Mouse (Mus musculus) limb, embryonic 14.5 days (tissue): ENCODE results near the gene Emc4. TPM values are rescaled to one million over a fixed set of nuclear protein-coding genes. Genes with fewer than 3 reads are reported as not detected.

Experiments
- ATAC-seq: fragments of 200-750 bp; cut with Nextera tagmentation; 2 replicates; pipeline ENCODE4 v1.8.0; 2017; ENCODE audit warnings: low read depth, moderate number of reproducible peaks, moderate TSS enrichment; ENCODE audit not compliant: low FRiP score
- DNase-seq: peaks from one replicate; pipeline ENCODE4 v3.0.0-alpha.2; 2015; ENCODE audit warnings: low spot score
- H3K27ac ChIP-seq: fragments of 300-500 bp; sonication (generic); replicated peaks from 2 replicates; pipeline ENCODE4 v1.5.1; 2014; ENCODE audit warnings: low read depth, mild to moderate bottlenecking, low read length, moderate library complexity, mixed read lengths
- H3K27me3 ChIP-seq: fragments of 300-500 bp; sonication (generic); 2 replicates; pipeline ENCODE4 v1.6.1; 2014; ENCODE audit warnings: low read length, mixed read lengths; ENCODE audit not compliant: control insufficient read depth, insufficient read depth
- H3K36me3 ChIP-seq: fragments of 300-500 bp; sonication (generic); 2 replicates; pipeline ENCODE4 v1.6.1; 2014; ENCODE audit warnings: mild to moderate bottlenecking, low read length, moderate library complexity, mixed read lengths; ENCODE audit not compliant: control insufficient read depth, insufficient read depth
- H3K4me1 ChIP-seq: fragments of 300-500 bp; sonication (generic); 2 replicates; pipeline ENCODE4 v1.6.1; 2014; ENCODE audit warnings: antibody characterized with exemption, low read length, mixed read lengths; ENCODE audit not compliant: control insufficient read depth, insufficient read depth
- H3K4me2 ChIP-seq: fragments of 300-500 bp; sonication (generic); replicated peaks from 2 replicates; pipeline ENCODE4 v1.6.1; 2014; ENCODE audit warnings: low read depth, mild to moderate bottlenecking, low read length, moderate library complexity; ENCODE audit not compliant: severe bottlenecking
- H3K4me3 ChIP-seq: fragments of 300-500 bp; sonication (generic); replicated peaks from 2 replicates; pipeline ENCODE4 v1.5.1; 2014; ENCODE audit warnings: low read length
- H3K9ac ChIP-seq: fragments of 300-500 bp; sonication (generic); 2 replicates; pipeline ENCODE4 v1.6.1; 2014; ENCODE audit warnings: mild to moderate bottlenecking, low read depth, low read length, moderate library complexity; ENCODE audit not compliant: severe bottlenecking
- H3K9me3 ChIP-seq: fragments of 300-500 bp; sonication (generic); 2 replicates; pipeline ENCODE4 v1.6.1; 2016; ENCODE audit warnings: low read length; ENCODE audit not compliant: control insufficient read depth
- POLR2A ChIP-seq: fragments of 200-500 bp; IDR thresholded peaks from 2 replicates; pipeline ENCODE4 v1.8.0; 2012; ENCODE audit warnings: inconsistent platforms, mild to moderate bottlenecking, moderate library complexity, borderline replicate concordance; ENCODE audit not compliant: insufficient read depth, insufficient read length; ENCODE audit errors: extremely low read depth
- WGBS: fragments of 180-500 bp; shearing (Covaris S2); extraction: QIAGEN DNeasy Blood & Tissue Kit; methylation state at CpG from one replicate; pipeline ENCODE4 v1.1.7; 2014; 5-methylcytosine and 5-hydroxymethylcytosine counted together
- polyA plus RNA-seq, 2 experiments: library from polyadenylated mRNA; depleted of rRNA in 1 of 2; stranded (reverse) in 1 of 2; unstranded in 1 of 2; fragments of >200 nt; fragmentation: Nextera tagmentation in 1 of 2; extraction: Ambion mirVana in 1 of 2; gene quantifications; 2 replicates each; pipeline versions ENCODE4 v1.2.1 to v1.2.3; 2012 to 2014

The Emc4 gene
- polyA plus RNA-seq, 2 experiments, result 83.0 to 108 TPM

- Histone ChIP-seq H3K4me3 (no peak overlapping the region), H3K9me3 (no peaks in the 10 kb centered on the region), H3K27ac (no peak overlapping the region), H3K4me1 (no peaks in the 10 kb centered on the region), H3K9ac (no peak overlapping the region), H3K4me2 (no peak overlapping the region), H3K27me3 (no peaks in the 10 kb centered on the region), H3K36me3 (no peaks in the 10 kb centered on the region)
- ATAC-seq (no peak), DNase-seq (no peak)
- no peak for TF ChIP-seq POLR2A
- 81% methylated on average over 2 of the region's 2 CpGs for WGBS
These were observed 49.6 kb downstream of the Emc4 start for GRCm38 (mm10) chr2:112318227-112318626.

GRCm38 (mm10) chr2:112315638-112316037 is 52.2 kb downstream of the Emc4 start:
- H3K9me3 ChIP-seq, result no peaks in the 10 kb centered on the region
- no peak overlapping the region for H3K9ac ChIP-seq
- no peaks in the 10 kb centered on the region for H3K27me3 ChIP-seq
- ATAC-seq (peak; percentile 65; the same call in 1 of the 2 replicates), DNase-seq (peak; percentile 12)
- H3K4me2 ChIP-seq, result no peak overlapping the region
- 78% methylated on average over 7 of the region's 7 CpGs for WGBS
- no peak overlapping the region for H3K4me3 ChIP-seq
- H3K4me1 ChIP-seq, result no peaks in the 10 kb centered on the region
- TF ChIP-seq POLR2A, result no peak
- no peaks in the 10 kb centered on the region for H3K36me3 ChIP-seq
- H3K27ac ChIP-seq, result no peak overlapping the region

Other genes starting within 250 kb of the Emc4 start
- 0.05 TPM in 1 of 2 replicates, not detected in the other for gene Olfr1316, start 233.1 kb downstream of the Emc4 start, polyA plus RNA-seq (2012; rRNA removed)
- not detected in 2 replicates for gene Olfr1316, start 233.1 kb downstream of the Emc4 start, polyA plus RNA-seq (2014; fragmentation: Nextera tagmentation; extraction: Ambion mirVana)
- not detected in 2 replicates for gene Olfr1317, start 227.7 kb downstream of the Emc4 start, polyA plus RNA-seq (2012; rRNA removed)
- gene Olfr1317, start 227.7 kb downstream of the Emc4 start, polyA plus RNA-seq (2014; fragmentation: Nextera tagmentation; extraction: Ambion mirVana), result not detected in 2 replicates
- gene Olfr1318, start 213.8 kb downstream of the Emc4 start, polyA plus RNA-seq (2012; rRNA removed), result not detected in 2 replicates
- gene Olfr1318, start 213.8 kb downstream of the Emc4 start, polyA plus RNA-seq (2014; fragmentation: Nextera tagmentation; extraction: Ambion mirVana), result not detected in 2 replicates
- 39.9 and 64.6 TPM in 2 replicates for gene Lpcat4, start 128.6 kb downstream of the Emc4 start, polyA plus RNA-seq (2012; rRNA removed)
- 19.7 and 20.9 TPM in 2 replicates for gene Lpcat4, start 128.6 kb downstream of the Emc4 start, polyA plus RNA-seq (2014; fragmentation: Nextera tagmentation; extraction: Ambion mirVana)
- gene Nutm1, start 108.7 kb downstream of the Emc4 start, polyA plus RNA-seq (2012; rRNA removed), result not detected in 2 replicates
- gene Nutm1, start 108.7 kb downstream of the Emc4 start, polyA plus RNA-seq (2014; fragmentation: Nextera tagmentation; extraction: Ambion mirVana), result not detected in 2 replicates
- gene Nop10, start 106.1 kb downstream of the Emc4 start, polyA plus RNA-seq (2012; rRNA removed), result 147 and 150 TPM in 2 replicates
- 193 and 210 TPM in 2 replicates for gene Nop10, start 106.1 kb downstream of the Emc4 start, polyA plus RNA-seq (2014; fragmentation: Nextera tagmentation; extraction: Ambion mirVana)
- 32.5 TPM in 2 replicates for gene Slc12a6, start 102.2 kb downstream of the Emc4 start, polyA plus RNA-seq (2012; rRNA removed)
- 14.1 and 15.4 TPM in 2 replicates for gene Slc12a6, start 102.2 kb downstream of the Emc4 start, polyA plus RNA-seq (2014; fragmentation: Nextera tagmentation; extraction: Ambion mirVana)
- 0.03 TPM in 1 of 2 replicates, not detected in the other for gene Gm21985, start 101.7 kb downstream of the Emc4 start, polyA plus RNA-seq (2012; rRNA removed)
- not detected in 2 replicates for gene Gm21985, start 101.7 kb downstream of the Emc4 start, polyA plus RNA-seq (2014; fragmentation: Nextera tagmentation; extraction: Ambion mirVana)
- 19.8 and 21.2 TPM in 2 replicates for gene Katnbl1, start 11.2 kb upstream of the Emc4 start, polyA plus RNA-seq (2012; rRNA removed)
- gene Katnbl1, start 11.2 kb upstream of the Emc4 start, polyA plus RNA-seq (2014; fragmentation: Nextera tagmentation; extraction: Ambion mirVana), result 50.1 and 50.2 TPM in 2 replicates
- gene Emc7, start 87.0 kb upstream of the Emc4 start, polyA plus RNA-seq (2012; rRNA removed), result 9.2 and 11.7 TPM in 2 replicates
- gene Emc7, start 87.0 kb upstream of the Emc4 start, polyA plus RNA-seq (2014; fragmentation: Nextera tagmentation; extraction: Ambion mirVana), result 18.3 and 18.4 TPM in 2 replicates
- gene Chrm5, start 112.7 kb upstream of the Emc4 start, polyA plus RNA-seq (2012; rRNA removed), result 0.08 TPM in 1 of 2 replicates, not detected in the other
- gene Chrm5, start 112.7 kb upstream of the Emc4 start, polyA plus RNA-seq (2014; fragmentation: Nextera tagmentation; extraction: Ambion mirVana), result not detected in 2 replicates
- gene Aven, start 124.9 kb upstream of the Emc4 start, polyA plus RNA-seq (2012; rRNA removed), result 8.7 and 10.7 TPM in 2 replicates
- 8.0 and 9.0 TPM in 2 replicates for gene Aven, start 124.9 kb upstream of the Emc4 start, polyA plus RNA-seq (2014; fragmentation: Nextera tagmentation; extraction: Ambion mirVana)